Mouse (Mus musculus): Measurements from ENCODE around the gene Frmpd4. TPM values are rescaled to one million over a fixed set of nuclear protein-coding genes. Genes with fewer than 3 reads are reported as not detected.

Gene Frmpd4
- polyA plus RNA-seq, 1 experiment from 2014 or later = 0.47 TPM

- Histone ChIP-seq H3K27ac (no peak overlapping the region), H3K4me1 (replicated peaks) (no peaks in the 10 kb centered on the region), H3K4me2 (replicated peaks) (no peak overlapping the region), H3K36me3 (no peaks in the 10 kb centered on the region), H3K4me3 (replicated peaks) (no peak overlapping the region), H3K9me3 (no peaks in the 10 kb centered on the region), H3K27me3 (peaks cover 17% of the 10 kb centered on the region; the same call in 1 of the 2 replicates), H3K9ac (replicated peaks) (no peak overlapping the region)
- no peak for ATAC-seq
- WGBS = 74% methylated on average over 5 of the region's 5 CpGs
Measured at GRCm38 (mm10) chrX:168349320-168350225, 227.5 kb downstream of the Frmpd4 start.

DNA sequence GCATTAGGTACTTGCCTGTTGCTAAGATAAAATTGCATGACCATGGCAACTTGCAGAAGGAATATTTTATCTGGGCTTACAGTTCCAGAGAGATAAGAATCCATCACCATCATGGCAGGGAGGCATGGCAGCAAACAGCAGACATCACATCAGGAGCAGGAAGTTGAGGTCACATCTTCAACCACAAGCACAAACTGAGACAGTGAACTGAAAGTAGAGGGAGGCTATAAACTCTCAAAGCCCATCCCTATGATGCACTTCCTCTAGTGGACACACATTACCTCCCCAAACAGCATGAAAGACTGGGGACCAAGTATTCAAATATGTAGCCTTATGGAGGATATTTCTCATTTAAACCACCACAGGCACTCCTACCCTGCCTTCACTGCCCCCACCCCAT is 238.8 kb downstream of the Frmpd4 start:
- H3K9ac ChIP-seq (replicated peaks) = no peak overlapping the region
- H3K27me3 ChIP-seq = peaks cover 35% of the 10 kb centered on the region; the same call in 1 of the 2 replicates
- H3K4me1 ChIP-seq (replicated peaks) = no peaks in the 10 kb centered on the region
- no peak for ATAC-seq
- no peaks in the 10 kb centered on the region for H3K9me3 ChIP-seq
- no peak overlapping the region for H3K4me2 ChIP-seq (replicated peaks)
- H3K27ac ChIP-seq = no peak overlapping the region
- H3K36me3 ChIP-seq = no peaks in the 10 kb centered on the region
- no peak overlapping the region for H3K4me3 ChIP-seq (replicated peaks)

- no peak overlapping the region for H3K4me2 ChIP-seq (replicated peaks)
- WGBS = 86% methylated on average over 3 of the region's 3 CpGs
Measured at GRCm38 (mm10) chrX:168325161-168325560, 251.9 kb downstream of the Frmpd4 start.

GRCm38 (mm10) chrX:168312158-168312557 is 264.9 kb downstream of the Frmpd4 start:
- H3K4me2 ChIP-seq (replicated peaks) = no peak overlapping the region
- no peaks in the 10 kb centered on the region for H3K9me3 ChIP-seq
- H3K36me3 ChIP-seq = no peaks in the 10 kb centered on the region
- peaks cover 32% of the 10 kb centered on the region; the same call in 1 of the 2 replicates for H3K27me3 ChIP-seq
- WGBS = 80% methylated on average over 1 of the region's 1 CpGs
- H3K27ac ChIP-seq = no peak overlapping the region
- no peak overlapping the region for H3K4me3 ChIP-seq (replicated peaks)
- no peak for ATAC-seq
- H3K9ac ChIP-seq (replicated peaks) = no peak overlapping the region
- no peaks in the 10 kb centered on the region for H3K4me1 ChIP-seq (replicated peaks)

More at GRCm38 (mm10) chrX:168325161-168325560, 251.9 kb downstream of the Frmpd4 start:
- Histone ChIP-seq H3K27ac (no peak overlapping the region), H3K9ac (replicated peaks) (no peak overlapping the region), H3K36me3 (no peaks in the 10 kb centered on the region), H3K4me1 (replicated peaks) (no peaks in the 10 kb centered on the region), H3K4me3 (replicated peaks) (no peak overlapping the region), H3K27me3 (peaks cover 21% of the 10 kb centered on the region; the same call in 1 of the 2 replicates), H3K9me3 (no peaks in the 10 kb centered on the region)
- no peak for ATAC-seq

- ATAC-seq = no peak
Measured at GRCm38 (mm10) chrX:168310143-168310542, 266.9 kb downstream of the Frmpd4 start.

GRCm38 (mm10) chrX:168292506-168292905 is 284.5 kb downstream of the Frmpd4 start:
- H3K9ac ChIP-seq (replicated peaks) = no peak overlapping the region
- peaks cover 41% of the 10 kb centered on the region; the same call in 1 of the 2 replicates for H3K27me3 ChIP-seq
- no peak overlapping the region for H3K4me2 ChIP-seq (replicated peaks)
- WGBS = 92% methylated on average over 3 of the region's 3 CpGs
- H3K36me3 ChIP-seq = no peaks in the 10 kb centered on the region
- no peak for ATAC-seq
- no peak overlapping the region for H3K4me3 ChIP-seq (replicated peaks)
- H3K27ac ChIP-seq = no peak overlapping the region
- H3K4me1 ChIP-seq (replicated peaks) = no peaks in the 10 kb centered on the region
- H3K9me3 ChIP-seq = no peaks in the 10 kb centered on the region

More at GRCm38 (mm10) chrX:168310143-168310542, 266.9 kb downstream of the Frmpd4 start:
- Histone ChIP-seq H3K4me2 (replicated peaks) (no peak overlapping the region), H3K4me1 (replicated peaks) (no peaks in the 10 kb centered on the region), H3K27ac (no peak overlapping the region), H3K9ac (replicated peaks) (no peak overlapping the region), H3K4me3 (replicated peaks) (no peak overlapping the region), H3K36me3 (no peaks in the 10 kb centered on the region), H3K9me3 (no peaks in the 10 kb centered on the region), H3K27me3 (peaks cover 41% of the 10 kb centered on the region)
- WGBS = 7% methylated on average over 1 of the region's 1 CpGs

DNA sequence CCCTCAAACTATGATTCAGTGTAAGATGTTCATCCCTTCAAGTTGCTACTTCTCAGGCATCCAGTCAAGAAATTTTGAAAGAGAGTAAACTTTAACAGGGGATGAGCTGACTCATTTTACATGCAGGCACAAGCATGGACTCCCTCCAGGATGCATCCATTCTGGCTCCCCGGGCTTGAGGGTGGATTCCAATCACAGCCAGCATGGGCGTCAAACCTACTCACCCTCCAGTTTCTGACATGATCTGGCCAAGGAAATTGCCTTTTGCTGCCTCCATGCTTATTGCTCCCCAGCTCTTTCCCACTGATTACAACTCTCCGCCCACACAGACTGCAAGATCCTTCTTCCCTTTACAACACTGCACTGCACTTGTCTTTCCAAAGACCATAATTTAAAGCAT is 370.0 kb downstream of the Frmpd4 start:
- Histone ChIP-seq H3K9ac (replicated peaks) (no peak overlapping the region), H3K27ac (no peak overlapping the region), H3K4me1 (replicated peaks) (no peaks in the 10 kb centered on the region), H3K36me3 (no peaks in the 10 kb centered on the region), H3K9me3 (no peaks in the 10 kb centered on the region), H3K27me3 (peaks cover 35% of the 10 kb centered on the region), H3K4me2 (replicated peaks) (no peak overlapping the region), H3K4me3 (replicated peaks) (no peak overlapping the region)
- no peak for ATAC-seq
- 80% methylated on average over 3 of the region's 3 CpGs for WGBS

DNA sequence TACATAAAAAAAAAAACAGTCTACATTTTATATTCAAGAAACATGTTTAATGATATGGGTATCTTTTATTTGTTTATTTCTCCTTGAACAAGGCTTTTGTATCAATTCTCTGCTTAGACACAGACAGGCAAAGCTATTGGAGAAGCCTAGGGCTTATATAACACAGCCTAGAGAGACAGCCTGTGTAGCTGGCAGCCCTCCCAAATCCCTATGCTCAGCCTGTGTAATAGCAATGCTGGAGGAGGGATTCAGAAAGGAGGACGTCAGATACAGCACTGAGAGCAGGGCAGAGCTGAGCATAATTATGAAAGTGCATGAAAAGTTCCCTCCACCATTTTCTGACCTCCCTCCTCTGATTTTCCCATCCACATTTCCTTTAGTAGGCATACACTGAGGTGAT is 385.1 kb downstream of the Frmpd4 start:
- Histone ChIP-seq H3K36me3 (no peaks in the 10 kb centered on the region), H3K4me1 (replicated peaks) (no peaks in the 10 kb centered on the region), H3K27me3 (peaks cover 7% of the 10 kb centered on the region; the same call in 1 of the 2 replicates), H3K4me3 (replicated peaks) (no peak overlapping the region), H3K9ac (replicated peaks) (no peak overlapping the region), H3K9me3 (no peaks in the 10 kb centered on the region), H3K4me2 (replicated peaks) (no peak overlapping the region), H3K27ac (no peak overlapping the region)
- WGBS = 48% methylated on average over 1 of the region's 1 CpGs
- ATAC-seq = no peak

GRCm38 (mm10) chrX:168189563-168189962 is 387.5 kb downstream of the Frmpd4 start:
- H3K4me1 ChIP-seq (replicated peaks) = no peaks in the 10 kb centered on the region
- no peak for ATAC-seq
- no peak overlapping the region for H3K9ac ChIP-seq (replicated peaks)
- H3K27ac ChIP-seq = no peak overlapping the region
- H3K4me3 ChIP-seq (replicated peaks) = no peak overlapping the region
- no peak overlapping the region for H3K4me2 ChIP-seq (replicated peaks)
- no peaks in the 10 kb centered on the region for H3K9me3 ChIP-seq
- WGBS = 86% methylated on average over 8 of the region's 8 CpGs
- H3K36me3 ChIP-seq = no peaks in the 10 kb centered on the region
- peaks cover 7% of the 10 kb centered on the region; the same call in 1 of the 2 replicates for H3K27me3 ChIP-seq

- Histone ChIP-seq H3K36me3 (no peaks in the 10 kb centered on the region), H3K4me2 (replicated peaks) (no peak overlapping the region), H3K9me3 (no peaks in the 10 kb centered on the region), H3K9ac (replicated peaks) (no peak overlapping the region), H3K27ac (no peak overlapping the region), H3K4me3 (replicated peaks) (no peak overlapping the region), H3K27me3 (peaks cover 16% of the 10 kb centered on the region; the same call in 1 of the 2 replicates), H3K4me1 (replicated peaks) (no peaks in the 10 kb centered on the region)
- ATAC-seq = no peak
Measured at GRCm38 (mm10) chrX:168163001-168163400, 414.0 kb downstream of the Frmpd4 start.

DNA sequence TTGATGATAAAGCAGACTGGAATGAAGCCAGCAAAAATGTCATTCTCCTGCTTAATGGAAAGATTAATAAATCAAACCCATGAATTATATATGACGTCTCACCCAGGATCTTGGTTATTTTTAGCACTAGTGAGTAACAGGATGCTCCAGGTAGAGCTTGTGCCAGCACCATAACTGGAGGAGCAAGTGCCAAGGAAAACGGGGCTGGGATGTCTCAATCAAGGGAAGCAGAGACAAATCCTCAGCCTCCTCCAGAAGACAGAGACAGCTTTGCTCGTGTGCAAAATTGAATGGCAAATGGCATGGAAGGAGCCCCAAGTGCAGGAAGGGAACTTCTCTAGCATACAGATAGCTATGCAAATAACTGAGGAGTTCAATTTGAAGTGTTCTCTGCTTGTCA is 418.2 kb downstream of the Frmpd4 start:
- peaks cover 6% of the 10 kb centered on the region; the same call in 1 of the 2 replicates for H3K27me3 ChIP-seq
- no peaks in the 10 kb centered on the region for H3K4me1 ChIP-seq (replicated peaks)
- H3K27ac ChIP-seq = no peak overlapping the region
- 78% methylated on average over 3 of the region's 3 CpGs for WGBS
- no peak overlapping the region for H3K9ac ChIP-seq (replicated peaks)
- H3K4me2 ChIP-seq (replicated peaks) = no peak overlapping the region
- ATAC-seq = no peak
- no peaks in the 10 kb centered on the region for H3K9me3 ChIP-seq
- H3K4me3 ChIP-seq (replicated peaks) = no peak overlapping the region
- no peaks in the 10 kb centered on the region for H3K36me3 ChIP-seq

DNA sequence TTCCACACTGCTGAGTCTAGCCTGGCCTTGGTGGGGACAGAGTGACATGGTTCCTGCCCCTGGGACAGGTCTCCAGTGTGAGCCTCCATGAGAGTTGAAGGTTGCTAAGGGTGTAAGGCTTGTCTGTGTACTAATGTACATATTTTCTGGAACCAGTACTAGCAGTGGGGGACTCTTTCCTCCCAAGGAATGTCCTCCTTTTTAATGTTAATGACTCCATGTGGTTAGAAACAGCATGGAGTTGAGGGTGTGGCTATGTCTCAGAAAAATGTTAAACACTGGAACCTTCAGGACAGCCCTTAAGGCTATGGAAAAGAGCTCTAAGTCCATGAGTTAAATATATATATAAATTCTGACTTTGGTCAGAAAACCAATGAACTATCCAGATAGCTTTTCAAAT is 436.0 kb downstream of the Frmpd4 start:
- no peak overlapping the region for H3K9ac ChIP-seq (replicated peaks)
- no peak overlapping the region for H3K4me2 ChIP-seq (replicated peaks)
- no peaks in the 10 kb centered on the region for H3K9me3 ChIP-seq
- H3K4me3 ChIP-seq (replicated peaks) = no peak overlapping the region
- H3K27me3 ChIP-seq = peaks cover 63% of the 10 kb centered on the region
- no peak overlapping the region for H3K27ac ChIP-seq
- no peak for ATAC-seq
- no peaks in the 10 kb centered on the region for H3K36me3 ChIP-seq
- no peaks in the 10 kb centered on the region for H3K4me1 ChIP-seq (replicated peaks)
